In genomic region chr10:91959734-91960492, GRCm38 (mm10) we compare ENCODE assay signal across 28 mouse cellular contexts.
DNase-seq lines count a peak whose midpoint lies in the region; ATAC-seq and TF ChIP-seq lines count a peak whose summit lies in the region.
"Had no signal": no experiment of that assay in that cellular context is flagged by ENCODE, and none has a peak within 500 bp of the region (broad histone marks: within the 10 kb centered on the region; RNA-seq: fewer than 3 reads in every experiment).

No protein-coding gene starts in this region.

- no peaks in the 10 kb centered on the region for H3K9me3 ChIP-seq in forebrain, embryonic 13.5 days (replicated peaks)
- H3K9me3 ChIP-seq: embryonic facial prominence, embryonic 12.5 days; embryonic facial prominence, embryonic 15.5 days; forebrain, embryonic 12.5 days; G1E; heart, embryonic 12.5 days; heart, embryonic 15.5 days had no signal

- 55% methylated on average over 6 of the region's 6 CpGs for WGBS in forebrain, embryonic 13.5 days

- H3K4me3 ChIP-seq in C2C12 (ENCODE audit: insufficient read depth, poor library complexity, severe bottlenecking) = no peak overlapping the region
- no peak overlapping the region for H3K4me3 ChIP-seq in forebrain, embryonic 13.5 days
- H3K4me3 ChIP-seq: embryonic facial prominence, embryonic 12.5 days; embryonic facial prominence, embryonic 15.5 days; erythroblast, embryonic 14.5 days; forebrain, embryonic 12.5 days; gastrocnemius, adult 2 months; heart, embryonic 12.5 days; heart, embryonic 15.5 days had no signal

- no peak overlapping the region for H3K27ac ChIP-seq in forebrain, embryonic 13.5 days
- H3K27ac ChIP-seq: embryonic facial prominence, embryonic 12.5 days; embryonic facial prominence, embryonic 15.5 days; forebrain, embryonic 12.5 days; gastrocnemius, adult 2 months; heart, embryonic 15.5 days; hindbrain, embryonic 14.5 days; hindbrain, postnatal 0 days had no signal

- no peaks in the 10 kb centered on the region for H3K4me1 ChIP-seq in forebrain, embryonic 13.5 days
- H3K4me1 ChIP-seq: embryonic facial prominence, embryonic 12.5 days; embryonic facial prominence, embryonic 15.5 days; forebrain, embryonic 12.5 days; heart, embryonic 12.5 days; heart, embryonic 15.5 days had no signal

- H3K27me3 ChIP-seq in C2C12 (ENCODE audit: control insufficient read depth, insufficient read depth, insufficient read length) = no peaks in the 10 kb centered on the region
- H3K27me3 ChIP-seq in forebrain, embryonic 13.5 days = no peaks in the 10 kb centered on the region
- H3K27me3 ChIP-seq: CH12.LX; embryonic facial prominence, embryonic 12.5 days; embryonic facial prominence, embryonic 15.5 days; forebrain, embryonic 12.5 days; heart, embryonic 12.5 days; heart, embryonic 15.5 days had no signal

- peak; percentile 3 for DNase-seq in NIH3T3 (ENCODE audit: low read depth)
- peak; percentile 21 for DNase-seq in brain, embryonic 14.5 days (ENCODE audit: low read depth)
- no peak for DNase-seq in thymus, postnatal 14 days
- DNase-seq in heart, postnatal 25 days (ENCODE audit: low spot score) = no peak
- DNase-seq: adrenal gland, postnatal 10 days; cerebellum, adult 11-12 months; cerebellum, adult 9-10 months; cerebellum, postnatal 14 days; gastrocnemius, adult 2 months; gastrocnemius, postnatal 14 days; heart, postnatal 10 days; heart, postnatal 4 days; kidney, adult 18-20 months had no signal

- H3K4me2 ChIP-seq in forebrain, embryonic 13.5 days = no peak overlapping the region
- H3K4me2 ChIP-seq: embryonic facial prominence, embryonic 12.5 days; embryonic facial prominence, embryonic 15.5 days; forebrain, embryonic 12.5 days; heart, embryonic 12.5 days; heart, embryonic 15.5 days; hindbrain, embryonic 14.5 days had no signal

- H3ac ChIP-seq in C2C12 (ENCODE audit: control insufficient read depth, insufficient read length, low read depth) = no peak overlapping the region

- TF ChIP-seq POLR2A in brain, embryonic 14.5 days (IDR thresholded peaks at IDR 0.05; ENCODE audit: borderline replicate concordance, extremely low read depth, insufficient read depth, insufficient read length, poor library complexity, severe bottlenecking) = no peak

- no peaks in the 10 kb centered on the region for H3K36me3 ChIP-seq in C2C12 (ENCODE audit: control insufficient read depth, insufficient read depth)
- no peaks in the 10 kb centered on the region for H3K36me3 ChIP-seq in forebrain, embryonic 13.5 days (ENCODE audit: poor library complexity, severe bottlenecking)
- H3K36me3 ChIP-seq: embryonic facial prominence, embryonic 12.5 days; embryonic facial prominence, embryonic 15.5 days; forebrain, embryonic 12.5 days; G1E; heart, embryonic 12.5 days; heart, embryonic 15.5 days had no signal

- no peaks in the 10 kb centered on the region for H3K79me2 ChIP-seq in C2C12 (ENCODE audit: control insufficient read depth, insufficient read depth)

- no peaks in the 10 kb centered on the region for H3K79me3 ChIP-seq in C2C12 (ENCODE audit: low read depth)

- ATAC-seq in forebrain, embryonic 13.5 days = no peak
- ATAC-seq: forebrain, embryonic 16.5 days; hindbrain, postnatal 0 days; inflammation-experienced regulatory T-cells, adult 6 months; intestine, embryonic 16.5 days had no signal

- H3K9ac ChIP-seq in forebrain, embryonic 13.5 days = no peak overlapping the region
- H3K9ac ChIP-seq: embryonic facial prominence, embryonic 12.5 days; embryonic facial prominence, embryonic 15.5 days; forebrain, embryonic 12.5 days; heart, embryonic 12.5 days; heart, embryonic 15.5 days; hindbrain, embryonic 14.5 days had no signal

- TF ChIP-seq CTCF in C2C12 (IDR thresholded peaks at IDR 0.05; ENCODE audit: control insufficient read depth, insufficient read depth, insufficient read length) = no peak
- TF ChIP-seq CTCF in brain, embryonic 14.5 days (IDR thresholded peaks at IDR 0.05; ENCODE audit: borderline replicate concordance, extremely low read depth, insufficient read depth, insufficient read length) = no peak

- intact Hi-C loops in heart, postnatal 25 days (cut with DNase I) = no loop called here

TF ChIP-seq in C2C12, 6 proteins besides CTCF, POLR2A, EP300 and RAD21:
- TF ChIP-seq FOSL1 (IDR thresholded peaks at IDR 0.05; ENCODE audit: insufficient read depth, low read length, poor library complexity, severe bottlenecking) (peak; percentile 45), MYOG (IDR thresholded peaks at IDR 0.05; ENCODE audit: control insufficient read depth, extremely low read depth, insufficient read length) (no peak)

Comparison
In these comparisons a context has a peak if more than half of its experiments do, and no peak if none do; other contexts are left out.
1. DNase-seq: peak in NIH3T3 (single experiment) and brain, embryonic 14.5 days (single experiment); none in thymus, postnatal 14 days (single experiment) and heart, postnatal 25 days (single experiment).